Mouse (Mus musculus): ENCODE results near the gene Spg11. TPM values are rescaled to one million over a fixed set of nuclear protein-coding genes. Genes with fewer than 3 reads are reported as not detected.

The Spg11 gene
- polyA plus RNA-seq, 1 experiment from 2014 or later, result 7.0 TPM

- Histone ChIP-seq H3K4me2 (no peak overlapping the region), H3K9me3 (replicated peaks; ENCODE audit: control insufficient read depth, low read length) (no peaks in the 10 kb centered on the region), H3K4me3 (ENCODE audit: low read depth, low read length) (no peak overlapping the region), H3K9ac (ENCODE audit: low read depth, low read length) (no peak overlapping the region), H3K36me3 (ENCODE audit: control insufficient read depth, insufficient read depth, low read length) (peaks cover 3% of the 10 kb centered on the region), H3K27ac (ENCODE audit: low read depth, low read length) (no peak overlapping the region), H3K27me3 (ENCODE audit: control insufficient read depth, insufficient read depth, low read length) (no peaks in the 10 kb centered on the region), H3K4me1 (ENCODE audit: control insufficient read depth, insufficient read depth, low read length) (peaks cover 3% of the 10 kb centered on the region; the same call in 1 of the 2 replicates)
- ATAC-seq (replicated peaks; ENCODE audit: insufficient number of reproducible peaks, low FRiP score, low TSS enrichment), result no peak
- WGBS (ENCODE audit: insufficient replicate concordance), result 49% methylated on average over 14 of the region's 14 CpGs
Measured at GRCm38 (mm10) chr2:122065200-122065969, 52.8 kb downstream of the Spg11 start.

GRCm38 (mm10) chr2:122059365-122060115 is 58.6 kb downstream of the Spg11 start:
- Histone ChIP-seq H3K36me3 (ENCODE audit: control insufficient read depth, insufficient read depth, low read length) (peaks cover 7% of the 10 kb centered on the region; the same call in 1 of the 2 replicates), H3K4me2 (no peak overlapping the region), H3K9me3 (replicated peaks; ENCODE audit: control insufficient read depth, low read length) (no peaks in the 10 kb centered on the region), H3K9ac (ENCODE audit: low read depth, low read length) (no peak overlapping the region), H3K4me1 (ENCODE audit: control insufficient read depth, insufficient read depth, low read length) (peaks cover 7% of the 10 kb centered on the region; the same call in 1 of the 2 replicates), H3K27me3 (ENCODE audit: control insufficient read depth, insufficient read depth, low read length) (no peaks in the 10 kb centered on the region), H3K27ac (ENCODE audit: low read depth, low read length) (no peak overlapping the region), H3K4me3 (ENCODE audit: low read depth, low read length) (no peak overlapping the region)
- 71% methylated on average over 11 of the region's 11 CpGs for WGBS (ENCODE audit: insufficient replicate concordance)
- no peak for ATAC-seq (replicated peaks; ENCODE audit: insufficient number of reproducible peaks, low FRiP score, low TSS enrichment)

- Histone ChIP-seq H3K27ac (ENCODE audit: low read depth, low read length) (no peak overlapping the region), H3K4me1 (ENCODE audit: control insufficient read depth, insufficient read depth, low read length) (no peaks in the 10 kb centered on the region), H3K36me3 (ENCODE audit: control insufficient read depth, insufficient read depth, low read length) (peaks cover 6% of the 10 kb centered on the region; the same call in 1 of the 2 replicates), H3K4me2 (no peak overlapping the region), H3K9me3 (replicated peaks; ENCODE audit: control insufficient read depth, low read length) (no peaks in the 10 kb centered on the region), H3K9ac (ENCODE audit: low read depth, low read length) (no peak overlapping the region), H3K27me3 (ENCODE audit: control insufficient read depth, insufficient read depth, low read length) (no peaks in the 10 kb centered on the region), H3K4me3 (ENCODE audit: low read depth, low read length) (no peak overlapping the region)
- no peak for ATAC-seq (replicated peaks; ENCODE audit: insufficient number of reproducible peaks, low FRiP score, low TSS enrichment)
Measured at GRCm38 (mm10) chr2:122043926-122044325, 74.3 kb downstream of the Spg11 start.

GRCm38 (mm10) chr2:122036064-122036463 is 82.1 kb downstream of the Spg11 start:
- no peak overlapping the region for H3K4me2 ChIP-seq
- 60% methylated on average over 3 of the region's 3 CpGs for WGBS (ENCODE audit: insufficient replicate concordance)
- no peak overlapping the region for H3K4me3 ChIP-seq (ENCODE audit: low read depth, low read length)
- H3K9me3 ChIP-seq (replicated peaks; ENCODE audit: control insufficient read depth, low read length), result no peaks in the 10 kb centered on the region
- H3K27ac ChIP-seq (ENCODE audit: low read depth, low read length), result no peak overlapping the region
- H3K9ac ChIP-seq (ENCODE audit: low read depth, low read length), result no peak overlapping the region
- no peak for ATAC-seq (replicated peaks; ENCODE audit: insufficient number of reproducible peaks, low FRiP score, low TSS enrichment)
- H3K27me3 ChIP-seq (ENCODE audit: control insufficient read depth, insufficient read depth, low read length), result no peaks in the 10 kb centered on the region
- H3K36me3 ChIP-seq (ENCODE audit: control insufficient read depth, insufficient read depth, low read length), result no peaks in the 10 kb centered on the region; the same call in 1 of the 2 replicates
- peaks cover 6% of the 10 kb centered on the region for H3K4me1 ChIP-seq (ENCODE audit: control insufficient read depth, insufficient read depth, low read length)

- 73% methylated on average over 6 of the region's 6 CpGs for WGBS (ENCODE audit: insufficient replicate concordance)
- no peak overlapping the region for H3K4me3 ChIP-seq (ENCODE audit: low read depth, low read length)
- H3K27me3 ChIP-seq (ENCODE audit: control insufficient read depth, insufficient read depth, low read length), result no peaks in the 10 kb centered on the region
- H3K9ac ChIP-seq (ENCODE audit: low read depth, low read length), result no peak overlapping the region
- H3K4me1 ChIP-seq (ENCODE audit: control insufficient read depth, insufficient read depth, low read length), result peaks cover 11% of the 10 kb centered on the region
- H3K9me3 ChIP-seq (replicated peaks; ENCODE audit: control insufficient read depth, low read length), result no peaks in the 10 kb centered on the region
- H3K4me2 ChIP-seq, result no peak overlapping the region
- ATAC-seq (replicated peaks; ENCODE audit: insufficient number of reproducible peaks, low FRiP score, low TSS enrichment), result no peak
- H3K27ac ChIP-seq (ENCODE audit: low read depth, low read length), result no peak overlapping the region
- H3K36me3 ChIP-seq (ENCODE audit: control insufficient read depth, insufficient read depth, low read length), result no peaks in the 10 kb centered on the region; the same call in 1 of the 2 replicates
Measured at GRCm38 (mm10) chr2:122031970-122032369, 86.2 kb downstream of the Spg11 start.

GRCm38 (mm10) chr2:122028756-122029700 is 89.2 kb downstream of the Spg11 start:
- no peaks in the 10 kb centered on the region for H3K27me3 ChIP-seq (ENCODE audit: control insufficient read depth, insufficient read depth, low read length)
- no peaks in the 10 kb centered on the region for H3K36me3 ChIP-seq (ENCODE audit: control insufficient read depth, insufficient read depth, low read length)
- H3K4me1 ChIP-seq (ENCODE audit: control insufficient read depth, insufficient read depth, low read length), result peaks cover 5% of the 10 kb centered on the region
- H3K9me3 ChIP-seq (replicated peaks; ENCODE audit: control insufficient read depth, low read length), result no peaks in the 10 kb centered on the region
- H3K4me2 ChIP-seq, result peak overlapping the region; percentile 87
- 1% methylated on average over 56 of the region's 71 CpGs for WGBS (ENCODE audit: insufficient replicate concordance)
- peak overlapping the region; percentile 80 for H3K4me3 ChIP-seq (ENCODE audit: low read depth, low read length)
- peak overlapping the region; percentile 95 for H3K9ac ChIP-seq (ENCODE audit: low read depth, low read length)
- peak overlapping the region; percentile 91 for H3K27ac ChIP-seq (ENCODE audit: low read depth, low read length)
- peak; percentile 46 for ATAC-seq (replicated peaks; ENCODE audit: insufficient number of reproducible peaks, low FRiP score, low TSS enrichment)

GRCm38 (mm10) chr2:122027862-122028755 is 90.1 kb downstream of the Spg11 start, which contains the start of gene Eif3j1:
Gene Eif3j1, plus strand, starts transcription at chr2:122028546.
- peak within 1 kb of the TSS; percentile 87 for H3K4me2 ChIP-seq
- H3K27me3 ChIP-seq (ENCODE audit: control insufficient read depth, insufficient read depth, low read length), result no peaks in the 10 kb centered on the region
- peak within 1 kb of the TSS; percentile 80 for H3K4me3 ChIP-seq (ENCODE audit: low read depth, low read length)
- no peaks in the 10 kb centered on the region for H3K9me3 ChIP-seq (replicated peaks; ENCODE audit: control insufficient read depth, low read length)
- ATAC-seq (replicated peaks; ENCODE audit: insufficient number of reproducible peaks, low FRiP score, low TSS enrichment), result peak; percentile 99
- H3K9ac ChIP-seq (ENCODE audit: low read depth, low read length), result peak within 1 kb of the TSS; percentile 95
- WGBS (ENCODE audit: insufficient replicate concordance), result under 1% methylated on average over 57 of the region's 67 CpGs
- no peaks in the 10 kb centered on the region for H3K36me3 ChIP-seq (ENCODE audit: control insufficient read depth, insufficient read depth, low read length)
- H3K27ac ChIP-seq (ENCODE audit: low read depth, low read length), result peak within 1 kb of the TSS; percentile 91
- H3K4me1 ChIP-seq (ENCODE audit: control insufficient read depth, insufficient read depth, low read length), result peaks cover 5% of the 10 kb centered on the region

Data from heart, embryonic 11.5 days (tissue).